Mouse (Mus musculus): ENCODE results near the gene Trhde. TPM values are rescaled to one million over a fixed set of nuclear protein-coding genes. Genes with fewer than 3 reads are reported as not detected.

Trhde gene
- polyA plus RNA-seq (2012; rRNA removed; ENCODE audit: low replicate concordance) = 3.9 and 9.7 TPM in 2 replicates

GRCm38 (mm10) chr10:114802161-114802651 is at the start of gene Trhde:
TSS of gene Trhde (minus strand) at chr10:114802307.

Data from subcutaneous adipose tissue, adult 2 months (tissue).